Mouse (Mus musculus): ENCODE measurements at regions not wholly inside any gene's neighbourhood (a gene's known extent, or its start where the extent isn't known, plus 50 kb on each side); places are given as distances from the start of the nearest gene placed in this dataset.

DNA sequence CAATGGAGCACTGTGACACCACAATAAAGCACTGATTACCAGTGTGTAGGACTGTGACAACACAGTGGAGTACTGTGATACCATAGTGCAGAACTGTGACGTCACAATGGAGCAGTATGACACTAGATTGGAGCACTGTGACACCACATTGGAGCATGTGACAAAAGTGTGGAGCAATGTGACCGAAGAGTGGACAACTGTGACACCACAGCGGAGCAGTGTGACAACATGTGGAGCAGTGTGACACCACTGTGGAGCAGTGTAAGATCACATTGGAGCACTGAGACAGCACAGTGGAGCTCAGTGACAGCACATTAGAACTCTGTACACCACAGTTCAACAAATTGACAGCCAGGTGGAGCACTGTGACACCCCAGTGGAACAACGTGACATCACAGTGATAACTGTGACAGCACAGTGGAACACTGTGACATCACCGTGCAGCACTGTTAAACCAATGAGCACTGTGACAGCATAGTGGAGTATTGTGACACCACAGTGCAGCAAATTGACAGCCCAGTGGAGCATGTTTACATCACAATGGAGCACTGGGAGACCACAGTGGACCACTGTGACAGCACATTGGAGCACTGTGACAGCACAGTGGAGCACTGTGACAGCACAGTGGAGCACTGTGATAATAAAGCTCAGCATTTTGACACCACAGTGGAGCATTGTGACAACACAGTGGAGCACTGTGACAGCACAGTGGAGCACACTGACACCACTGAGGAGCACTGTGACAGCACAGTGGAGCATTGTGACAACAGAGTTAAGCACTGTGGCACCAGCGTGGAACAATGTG is 85.8 kb upstream of the Vmn1r2 start:
- DNase-seq (ENCODE audit: low spot score) (no peak), ATAC-seq (ENCODE audit: insufficient read depth, low read depth) (peak; percentile 15)
- Histone ChIP-seq H3K36me3 (replicated peaks; ENCODE audit: control insufficient read depth, insufficient read depth, low read length) (no peaks in the 10 kb centered on the region), H3K4me2 (ENCODE audit: low read depth, low read length) (no peak overlapping the region), H3K9ac (replicated peaks; ENCODE audit: low read depth, low read length) (no peak overlapping the region), H3K4me1 (ENCODE audit: control insufficient read depth, insufficient read depth) (no peaks in the 10 kb centered on the region), H3K4me3 (ENCODE audit: low read depth, low read length) (no peak overlapping the region), H3K27me3 (ENCODE audit: control insufficient read depth, insufficient read depth, low read length) (no peaks in the 10 kb centered on the region), H3K9me3 (replicated peaks; ENCODE audit: control insufficient read depth, low read length) (peaks cover 50% of the 10 kb centered on the region), H3K27ac (ENCODE audit: low read depth) (no peak overlapping the region)
- TF ChIP-seq EP300 (IDR thresholded peaks at IDR 0.05; ENCODE audit: low read depth) (no peak), CTCF (IDR thresholded peaks at IDR 0.05; ENCODE audit: low read depth) (no peak)
- 50% methylated on average over 6 of the region's 6 CpGs for WGBS

GRCm38 (mm10) chr4:3081953-3082950 is 84.9 kb upstream of the Vmn1r2 start:
- DNase-seq (ENCODE audit: low spot score): no peak
- peak; percentile 6; the same call in 1 of the 2 replicates for ATAC-seq (ENCODE audit: insufficient read depth, low read depth)
- H3K27me3 ChIP-seq (ENCODE audit: control insufficient read depth, insufficient read depth, low read length): no peaks in the 10 kb centered on the region
- peaks cover 54% of the 10 kb centered on the region for H3K9me3 ChIP-seq (replicated peaks; ENCODE audit: control insufficient read depth, low read length)
- no peak overlapping the region for H3K27ac ChIP-seq (ENCODE audit: low read depth)
- no peaks in the 10 kb centered on the region for H3K4me1 ChIP-seq (ENCODE audit: control insufficient read depth, insufficient read depth)
- H3K36me3 ChIP-seq (replicated peaks; ENCODE audit: control insufficient read depth, insufficient read depth, low read length): no peaks in the 10 kb centered on the region
- H3K4me3 ChIP-seq (ENCODE audit: low read depth, low read length): no peak overlapping the region
- no peak for TF ChIP-seq EP300 (IDR thresholded peaks at IDR 0.05; ENCODE audit: low read depth)
- TF ChIP-seq CTCF (IDR thresholded peaks at IDR 0.05; ENCODE audit: low read depth): no peak
- no peak overlapping the region for H3K4me2 ChIP-seq (ENCODE audit: low read depth, low read length)
- H3K9ac ChIP-seq (replicated peaks; ENCODE audit: low read depth, low read length): no peak overlapping the region
- WGBS: 68% methylated on average over 3 of the region's 3 CpGs

GRCm38 (mm10) chr4:3083161-3084020 is 83.7 kb upstream of the Vmn1r2 start:
- Histone ChIP-seq H3K4me3 (ENCODE audit: low read depth, low read length) (no peak overlapping the region), H3K27me3 (ENCODE audit: control insufficient read depth, insufficient read depth, low read length) (no peaks in the 10 kb centered on the region), H3K4me2 (ENCODE audit: low read depth, low read length) (no peak overlapping the region), H3K36me3 (replicated peaks; ENCODE audit: control insufficient read depth, insufficient read depth, low read length) (no peaks in the 10 kb centered on the region), H3K4me1 (ENCODE audit: control insufficient read depth, insufficient read depth) (no peaks in the 10 kb centered on the region), H3K9me3 (replicated peaks; ENCODE audit: control insufficient read depth, low read length) (peaks cover 54% of the 10 kb centered on the region), H3K9ac (replicated peaks; ENCODE audit: low read depth, low read length) (no peak overlapping the region), H3K27ac (ENCODE audit: low read depth) (no peak overlapping the region)
- 51% methylated on average over 8 of the region's 8 CpGs for WGBS
- no peak for TF ChIP-seq EP300 (IDR thresholded peaks at IDR 0.05; ENCODE audit: low read depth)
- TF ChIP-seq CTCF (IDR thresholded peaks at IDR 0.05; ENCODE audit: low read depth): no peak
- peak; percentile 37 for ATAC-seq (ENCODE audit: insufficient read depth, low read depth)
- no peak for DNase-seq (ENCODE audit: low spot score)

- H3K4me2 ChIP-seq (ENCODE audit: low read depth, low read length): no peak overlapping the region
- peaks cover 54% of the 10 kb centered on the region for H3K9me3 ChIP-seq (replicated peaks; ENCODE audit: control insufficient read depth, low read length)
- DNase-seq (ENCODE audit: low spot score): no peak
- no peak overlapping the region for H3K27ac ChIP-seq (ENCODE audit: low read depth)
- WGBS: 55% methylated on average over 3 of the region's 3 CpGs
- peak; percentile 4 for ATAC-seq (ENCODE audit: insufficient read depth, low read depth)
- no peaks in the 10 kb centered on the region for H3K27me3 ChIP-seq (ENCODE audit: control insufficient read depth, insufficient read depth, low read length)
- H3K4me3 ChIP-seq (ENCODE audit: low read depth, low read length): no peak overlapping the region
- no peaks in the 10 kb centered on the region for H3K4me1 ChIP-seq (ENCODE audit: control insufficient read depth, insufficient read depth)
- no peak for TF ChIP-seq CTCF (IDR thresholded peaks at IDR 0.05; ENCODE audit: low read depth)
- no peak for TF ChIP-seq EP300 (IDR thresholded peaks at IDR 0.05; ENCODE audit: low read depth)
- H3K36me3 ChIP-seq (replicated peaks; ENCODE audit: control insufficient read depth, insufficient read depth, low read length): no peaks in the 10 kb centered on the region
- H3K9ac ChIP-seq (replicated peaks; ENCODE audit: low read depth, low read length): no peak overlapping the region
Measured at GRCm38 (mm10) chr4:3084021-3084545, 83.0 kb upstream of the Vmn1r2 start.

All from heart, postnatal 0 days (tissue).